Mouse (Mus musculus) T-helper 2 cell (primary cell): ENCODE measurements around the gene Hoxb7.

ENCODE experiments used
- in situ Hi-C: fragments of 300-600 bp; cut with MboI, MseI; formaldehyde crosslinking; loops from one replicate; pipeline ENCODE4 v1.15.1; 2025; ENCODE audit warnings: high pct_unique_total_duplicates

The Hoxb7 gene

DNA sequence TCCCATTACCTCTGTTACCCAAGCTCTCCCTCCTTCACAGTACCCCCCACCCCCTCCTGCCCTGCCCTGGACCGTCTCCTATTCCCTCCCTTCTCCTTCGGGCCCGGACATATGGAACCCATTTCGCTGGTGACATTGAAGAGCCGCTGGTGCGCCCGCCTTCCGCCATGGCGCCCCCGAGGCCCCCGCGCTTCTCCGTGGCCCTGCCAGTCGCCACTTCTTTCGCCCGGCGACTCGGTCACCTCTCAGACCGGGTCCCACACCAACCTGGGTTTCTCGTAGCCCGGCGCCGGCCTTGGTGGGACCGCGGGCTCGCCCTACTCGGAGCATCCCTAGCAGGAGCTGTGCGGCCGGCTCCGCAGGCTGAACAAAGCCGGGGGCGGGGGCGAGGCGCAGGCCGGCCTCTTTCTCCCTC is 46.2 kb downstream of the Hoxb7 start:
- in situ Hi-C loops: no loop called here

DNA sequence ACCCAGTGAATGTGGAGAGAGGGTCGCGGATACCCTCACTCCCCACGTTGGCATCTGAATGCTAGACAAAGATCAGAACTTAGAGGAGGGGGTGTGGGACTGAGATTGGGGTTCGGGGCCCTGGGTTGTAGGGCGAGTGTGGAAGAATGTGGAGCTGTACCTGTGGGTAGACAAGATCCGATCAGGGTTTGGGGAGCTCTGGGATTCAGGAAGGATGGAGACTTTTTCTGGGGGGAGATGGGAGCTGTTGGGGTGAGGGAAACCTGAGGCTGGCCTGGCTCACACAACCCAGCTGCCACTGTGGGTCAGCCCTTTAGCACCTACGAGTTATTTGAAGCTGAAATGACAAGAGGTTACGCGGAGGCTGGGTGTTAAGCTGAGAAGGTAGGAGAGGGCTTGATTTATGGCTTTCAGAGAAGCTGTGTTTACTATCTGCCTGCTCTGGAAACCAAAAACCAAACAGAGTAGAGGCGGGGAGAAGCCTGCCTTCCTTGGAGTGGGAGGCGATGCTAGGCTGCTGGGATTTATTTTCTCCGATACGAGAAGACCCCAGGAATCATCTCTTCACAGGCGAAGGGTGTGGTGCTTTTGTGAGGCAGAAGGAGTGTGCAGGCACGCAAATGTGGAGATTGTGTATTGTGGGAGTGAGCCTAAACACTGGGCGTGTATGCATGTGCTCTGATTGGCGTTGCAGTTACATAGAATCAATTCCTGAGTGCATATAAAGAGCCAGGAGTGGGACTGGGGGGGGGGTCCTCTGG is 47.0 kb downstream of the Hoxb7 start:
- in situ Hi-C loops: no loop called here

DNA sequence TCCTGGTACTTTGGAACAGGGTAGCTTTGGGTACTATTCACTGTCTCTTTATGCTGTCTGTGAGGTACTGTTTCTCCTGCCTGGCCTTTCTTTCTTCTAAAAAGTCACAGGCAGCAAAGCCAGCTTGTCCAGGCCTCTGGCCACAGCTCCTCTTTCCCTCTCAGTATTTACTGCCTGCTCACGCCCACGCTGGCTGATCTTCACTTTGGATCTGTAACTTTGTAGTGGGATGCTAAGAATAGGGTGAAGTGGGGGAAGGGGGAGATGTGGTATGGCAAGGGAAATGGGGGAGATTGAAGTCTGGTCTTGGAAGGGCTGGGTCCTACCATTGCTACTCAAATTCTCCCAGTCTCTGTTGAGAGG is 47.6 kb downstream of the Hoxb7 start:
- in situ Hi-C loops: no loop called here

DNA sequence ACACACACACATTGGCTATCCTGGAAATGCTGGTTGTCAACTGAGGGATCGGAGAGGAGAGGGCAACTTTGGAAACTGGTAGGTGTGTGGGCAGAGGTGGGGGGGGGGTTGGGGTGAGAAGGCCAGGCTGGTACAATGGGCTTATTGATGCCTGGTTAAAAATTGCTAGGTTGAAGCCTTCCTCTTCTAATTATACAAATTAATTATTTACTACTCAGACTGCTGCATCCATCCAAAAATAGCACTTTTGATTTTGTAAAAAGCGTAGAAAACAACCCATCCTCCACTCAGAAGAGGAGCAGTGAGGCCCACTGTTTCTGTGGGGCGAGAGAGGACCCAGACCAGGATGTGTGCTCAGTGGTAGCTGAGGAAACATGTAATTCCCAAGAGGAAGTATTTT is 48.6 kb downstream of the Hoxb7 start:
- in situ Hi-C loops: no loop called here

DNA sequence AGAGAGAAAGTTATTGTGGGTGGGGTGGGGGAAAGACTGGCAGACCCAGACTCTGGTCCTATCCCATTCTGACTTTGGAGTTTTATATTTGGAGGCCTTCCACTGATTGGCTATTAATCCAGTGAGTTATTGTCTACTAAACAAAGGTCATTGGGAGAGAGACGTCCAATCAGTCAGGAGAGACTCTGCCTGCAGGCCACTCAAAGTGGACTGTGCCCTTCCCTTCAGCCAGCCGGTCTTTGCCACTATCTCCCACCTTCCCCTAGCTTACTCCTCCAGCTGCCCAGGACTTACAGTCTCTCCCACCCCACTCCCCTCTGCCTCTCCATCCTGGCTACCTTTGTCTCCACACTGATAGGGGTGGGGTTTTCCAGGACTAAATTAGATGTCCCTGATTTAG is 50.2 kb downstream of the Hoxb7 start:
- in situ Hi-C loops: no loop called here

DNA sequence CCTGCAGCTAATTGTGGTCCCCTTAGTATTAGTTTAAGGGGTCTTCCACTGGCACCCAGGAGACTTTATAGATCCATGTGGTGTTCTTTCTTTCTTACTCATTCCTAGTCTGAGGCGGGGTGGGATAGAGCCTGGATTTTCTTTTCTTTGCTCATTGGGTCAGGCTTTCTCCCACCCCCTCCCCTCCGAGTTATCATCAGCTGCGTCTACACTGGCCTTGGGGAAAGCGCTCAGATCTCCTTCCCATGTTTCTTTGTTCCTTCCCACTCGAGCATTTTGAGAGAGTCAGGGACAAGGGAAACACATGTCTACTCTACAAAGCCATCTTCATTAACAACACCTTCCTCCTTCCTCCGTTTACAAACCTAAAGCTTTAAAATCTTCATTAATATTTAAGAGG is 50.6 kb downstream of the Hoxb7 start:
- in situ Hi-C loops: no loop called here

DNA sequence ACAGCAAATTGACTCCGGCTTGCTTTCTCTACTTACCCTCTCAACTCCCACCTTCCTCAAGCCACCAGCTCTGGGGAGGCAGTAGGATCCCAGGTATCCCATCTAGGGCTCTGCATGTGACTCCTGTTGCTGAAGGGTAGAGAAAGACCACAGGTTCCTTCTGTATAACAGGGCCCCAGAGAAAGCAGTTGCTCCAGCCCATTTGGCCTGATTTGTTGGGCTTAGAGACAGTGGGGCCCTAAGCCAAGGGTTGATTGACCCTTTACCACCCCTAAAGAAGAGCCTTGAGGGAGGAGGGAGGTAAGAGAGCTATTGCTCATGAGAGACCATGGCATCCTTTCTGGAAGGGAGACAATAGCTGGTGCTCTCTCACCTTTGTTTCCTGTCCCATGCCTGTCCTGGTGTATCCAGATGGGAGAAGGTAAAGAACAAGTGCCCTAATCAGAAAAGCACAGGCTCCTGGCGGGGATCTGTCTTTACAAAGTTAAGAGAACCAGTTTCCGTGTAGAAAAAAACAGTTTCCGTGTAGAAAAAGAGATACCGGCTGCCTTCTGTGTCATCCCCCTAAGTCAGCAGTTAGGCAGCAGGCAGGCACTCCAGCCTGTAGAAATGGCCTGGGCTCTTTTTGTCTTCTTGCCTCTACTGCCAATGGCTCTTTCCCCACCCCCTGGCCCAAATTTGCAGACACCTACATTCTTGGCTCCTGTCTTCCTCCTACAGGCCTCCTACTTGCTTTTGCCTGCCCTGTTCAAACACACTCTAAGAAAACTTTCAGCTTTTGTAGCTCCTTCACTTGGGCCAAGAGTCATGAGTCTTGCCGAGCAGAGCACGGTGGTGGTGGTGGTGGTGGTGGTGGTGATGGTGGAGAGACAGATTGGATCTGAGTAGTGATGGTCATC is 52.8 kb downstream of the Hoxb7 start:
- in situ Hi-C loops: no loop called here
